Mouse (Mus musculus): Measurements from ENCODE around the gene Tctn1.

- no peak for TF ChIP-seq CTCF (IDR thresholded peaks at IDR 0.05; ENCODE audit: borderline replicate concordance, control insufficient read depth, extremely low read depth, insufficient read depth, low read length, poor library complexity)
- TF ChIP-seq POLR2A (IDR thresholded peaks at IDR 0.05; ENCODE audit: control insufficient read depth, extremely low read depth, insufficient read depth, low read length, poor library complexity), result no peak; the same call in 1 of the 2 replicates
Measured at GRCm38 (mm10) chr5:122283828-122284182, 19.5 kb upstream of the Tctn1 start.

Data from thymus, adult 2 months (tissue).